In the genomic region with DNA sequence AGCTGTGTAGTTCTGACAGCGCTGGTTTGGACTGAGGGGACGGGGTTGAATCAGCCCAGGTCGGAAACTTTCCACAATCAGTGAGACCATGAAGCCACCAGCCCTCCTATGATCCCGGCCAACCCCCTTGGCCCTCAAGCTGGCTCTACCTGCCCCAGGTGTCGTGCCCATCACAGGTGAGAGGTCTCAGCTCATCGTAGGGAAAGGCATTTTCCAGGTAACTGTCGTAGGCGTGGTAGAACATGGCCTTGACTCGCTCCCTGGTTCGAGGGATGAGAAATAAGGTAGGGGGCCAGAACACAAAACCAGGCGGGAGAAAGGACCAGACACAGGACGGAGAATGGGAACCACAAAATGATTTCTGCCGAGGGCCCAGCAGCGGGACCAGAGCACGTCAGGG, we compare ENCODE assay signal across 8 mouse cellular contexts. TPM values are rescaled to one million over a fixed set of nuclear protein-coding genes. Genes with fewer than 3 reads are reported as not detected.
A peak's percentile ranks its signal among the peaks of the same experiment; 100 is the strongest.
DNase-seq lines count a peak whose midpoint lies in the region; ATAC-seq and TF ChIP-seq lines count a peak whose summit lies in the region.

No protein-coding gene starts in this region.

- peak overlapping the region; percentile 93 for H3K4me2 ChIP-seq in liver, embryonic 11.5 days

- peak overlapping the region; percentile 77 for H3K9ac ChIP-seq in liver, embryonic 11.5 days (ENCODE audit: low read depth, low read length)

- no peaks in the 10 kb centered on the region for H3K27me3 ChIP-seq in thymus, adult 2 months (ENCODE audit: control insufficient read depth, insufficient read depth, low read length)
- H3K27me3 ChIP-seq in liver, embryonic 11.5 days (replicated peaks; ENCODE audit: control insufficient read depth, insufficient read depth, low read length), result no peaks in the 10 kb centered on the region

- no peak overlapping the region for H3K27ac ChIP-seq in thymus, adult 2 months (ENCODE audit: control insufficient read depth, insufficient read depth, low read length)
- no peak overlapping the region for H3K27ac ChIP-seq in liver, embryonic 11.5 days (ENCODE audit: low read depth, low read length)

- no peak for ATAC-seq in liver, embryonic 11.5 days (replicated peaks; ENCODE audit: low FRiP score)
- ATAC-seq in monocyte, adult 5-6 weeks (replicated peaks; ENCODE audit: insufficient number of reproducible peaks, low FRiP score, low TSS enrichment, poor library complexity, severe bottlenecking), result no peak

- 5% methylated on average over 15 of the region's 15 CpGs for WGBS in thymus, adult 2 months
- WGBS in liver, embryonic 11.5 days, result 3% methylated on average over 15 of the region's 15 CpGs

- peaks cover 5% of the 10 kb centered on the region for H3K4me1 ChIP-seq in thymus, adult 2 months (replicated peaks; ENCODE audit: control insufficient read depth, insufficient read depth, low read length)
- peaks cover 3% of the 10 kb centered on the region; the same call in 1 of the 2 replicates for H3K4me1 ChIP-seq in liver, embryonic 11.5 days (replicated peaks; ENCODE audit: control insufficient read depth, insufficient read depth, low read length)

- H3K9me3 ChIP-seq in liver, embryonic 11.5 days (ENCODE audit: control insufficient read depth, low read length), result no peaks in the 10 kb centered on the region

- peak; percentile 9 for DNase-seq in embryo, embryonic 9.5 days (ENCODE audit: extremely low spot score)
- no peak for DNase-seq in embryo, embryonic 10 days (ENCODE audit: low spot score)
- no peak for DNase-seq in thymus, adult 2 months
- DNase-seq in thymus, postnatal 25 days, result no peak
- DNase-seq in liver, embryonic 11.5 days (ENCODE audit: low spot score), result no peak
- DNase-seq in right cerebral cortex, postnatal 25 days, result no peak
- no peak for DNase-seq in embryo, embryonic 10.5 days (ENCODE audit: low spot score)

- peak overlapping the region; percentile 82 for H3K4me3 ChIP-seq in thymus, adult 2 months (ENCODE audit: control insufficient read depth, insufficient read depth, low read length)
- peak overlapping the region; percentile 84 for H3K4me3 ChIP-seq in liver, embryonic 11.5 days (ENCODE audit: low read depth, low read length)

- no peak for TF ChIP-seq POLR2A in thymus, adult 2 months (IDR thresholded peaks at IDR 0.05; ENCODE audit: control insufficient read depth, extremely low read depth, insufficient read depth, low read length, poor library complexity)

- no peak for TF ChIP-seq CTCF in thymus, adult 2 months (IDR thresholded peaks at IDR 0.05; ENCODE audit: borderline replicate concordance, control insufficient read depth, extremely low read depth, insufficient read depth, low read length, poor library complexity)

- no peaks in the 10 kb centered on the region for H3K36me3 ChIP-seq in thymus, adult 2 months (ENCODE audit: control insufficient read depth, insufficient read depth, low read length)
- H3K36me3 ChIP-seq in liver, embryonic 11.5 days (ENCODE audit: control insufficient read depth, insufficient read depth, low read length), result 0 out of 2 replicates have a peak, but pooled peaks cover 2% of the 10 kb centered on the region

RNA-seq across cellular contexts. Expression of a gene that starts 0.5 kb away (rescaled TPM):
- polyA plus RNA-seq in thymus, adult 2 months (2012; rRNA removed), result 55.8 and 58.6 TPM in 2 replicates
- 34.5 and 35.5 TPM in 2 replicates for polyA plus RNA-seq in liver, embryonic 11.5 days (2014; fragmentation: Nextera tagmentation; extraction: Ambion mirVana)
- 28.7 to 43.2 TPM (median 37.4 TPM) in 3 replicates for total RNA-seq in monocyte, adult 5-6 weeks (2017)

RNA-seq across cellular contexts. Expression of a gene that starts 6.9 kb away (rescaled TPM):
- polyA plus RNA-seq in thymus, adult 2 months (2012; rRNA removed), result not detected in 2 replicates
- not detected in 2 replicates for polyA plus RNA-seq in liver, embryonic 11.5 days (2014; fragmentation: Nextera tagmentation; extraction: Ambion mirVana)
- not detected in 3 replicates for total RNA-seq in monocyte, adult 5-6 weeks (2017)

RNA-seq across cellular contexts. Expression of a gene that starts 22.2 kb away (rescaled TPM):
- polyA plus RNA-seq in thymus, adult 2 months (2012; rRNA removed), result 3.7 and 4.7 TPM in 2 replicates
- 2.6 TPM in 2 replicates for polyA plus RNA-seq in liver, embryonic 11.5 days (2014; fragmentation: Nextera tagmentation; extraction: Ambion mirVana)
- total RNA-seq in monocyte, adult 5-6 weeks (2017), result not detected in 3 replicates

RNA-seq across cellular contexts. Expression of a gene that starts 36.6 kb away (rescaled TPM):
- 489 and 518 TPM in 2 replicates for polyA plus RNA-seq in thymus, adult 2 months (2012; rRNA removed)
- polyA plus RNA-seq in liver, embryonic 11.5 days (2014; fragmentation: Nextera tagmentation; extraction: Ambion mirVana), result 103 and 109 TPM in 2 replicates
- 98.1 to 149 TPM (median 116 TPM) in 3 replicates for total RNA-seq in monocyte, adult 5-6 weeks (2017)

RNA-seq across cellular contexts. Expression of a gene that starts 46.4 kb away (rescaled TPM):
- polyA plus RNA-seq in thymus, adult 2 months (2012; rRNA removed), result 0.08 and 0.09 TPM in 2 replicates
- 0.04 TPM in 1 of 2 replicates, not detected in the other for polyA plus RNA-seq in liver, embryonic 11.5 days (2014; fragmentation: Nextera tagmentation; extraction: Ambion mirVana)
- total RNA-seq in monocyte, adult 5-6 weeks (2017), result 0.10 TPM in 1 of 3 replicates, not detected in the others
